Mouse (Mus musculus) stomach, postnatal 0 days (tissue): ENCODE data around the gene Chchd3.

Source experiments
- CTCF ChIP-seq: IDR thresholded peaks from 2 replicates; pipeline ENCODE4 v1.5.1; 2016; ENCODE audit warnings: antibody characterized with exemption, low read depth, mild to moderate bottlenecking, moderate library complexity
- EP300 ChIP-seq: optimal IDR thresholded peaks from 2 replicates; pipeline ENCODE3; 2016; ENCODE audit warnings: antibody characterized with exemption

DNA sequence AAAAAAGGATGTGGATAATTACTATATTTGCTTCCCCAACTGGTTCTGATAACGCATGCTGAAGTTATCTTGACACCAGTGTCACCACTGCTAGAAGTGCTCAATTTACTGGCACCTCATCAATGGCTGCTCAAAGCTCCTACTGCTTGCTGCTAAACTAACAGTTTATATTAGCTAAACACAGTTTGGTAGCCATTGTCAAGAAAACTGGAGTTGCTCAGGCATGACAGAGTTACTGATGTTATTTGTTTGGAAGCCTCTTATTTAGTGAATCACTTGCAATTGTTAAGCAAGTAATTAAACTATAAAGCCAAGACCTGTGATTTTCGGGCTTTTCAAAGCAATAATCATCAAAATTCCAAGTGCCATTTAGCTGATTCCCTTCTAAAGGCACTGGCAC is 123.7 kb downstream of the Chchd3 start:
- TF ChIP-seq EP300 (no peak), CTCF (no peak)
